10 mouse cellular contexts compared by ENCODE assay signal in the genomic region with DNA sequence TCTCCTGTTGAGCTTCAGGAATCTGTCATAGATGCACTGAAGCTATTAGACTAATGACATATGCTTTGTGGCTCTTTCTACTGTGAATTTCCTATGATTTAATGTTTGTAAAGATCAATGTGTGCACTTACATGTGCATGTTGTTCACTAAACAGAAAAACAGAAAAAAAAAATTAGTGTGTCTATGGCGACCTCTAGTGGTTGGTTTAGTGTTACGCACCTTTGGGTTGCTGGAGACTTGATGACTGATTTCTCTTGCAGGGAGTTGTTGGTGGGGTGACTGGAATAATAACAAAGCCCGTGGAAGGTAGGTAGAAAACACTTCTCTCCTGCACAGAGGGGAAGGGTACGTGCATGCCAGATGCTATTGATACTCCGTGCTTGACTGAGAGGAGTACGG.
A peak's percentile ranks its signal among the peaks of the same experiment; 100 is the strongest.
DNase-seq lines count a peak whose midpoint lies in the region; ATAC-seq lines count a peak whose summit lies in the region.
"Had no signal": no experiment of that assay in that cellular context is flagged by ENCODE, and none has a peak within 500 bp of the region (broad histone marks: within the 10 kb centered on the region; RNA-seq: fewer than 3 reads in every experiment).

No protein-coding gene starts in this region.

- peaks cover 1% of the 10 kb centered on the region for H3K36me3 ChIP-seq in splenic B cell, adult 2 months (ENCODE audit: control insufficient read depth, insufficient read depth, low read length, poor library complexity, severe bottlenecking)
- peaks cover 35% of the 10 kb centered on the region for H3K36me3 ChIP-seq in hindbrain, embryonic 13.5 days

- H3K9me3 ChIP-seq in hindbrain, embryonic 13.5 days: no peaks in the 10 kb centered on the region
- H3K9me3 ChIP-seq: embryonic facial prominence, embryonic 13.5 days; liver, embryonic 15.5 days had no signal

- no peak overlapping the region for H3K27ac ChIP-seq in hindbrain, embryonic 13.5 days
- H3K27ac ChIP-seq: embryonic facial prominence, embryonic 13.5 days; liver, embryonic 15.5 days had no signal

- no peak overlapping the region for H3K4me3 ChIP-seq in hindbrain, embryonic 13.5 days
- H3K4me3 ChIP-seq: embryonic facial prominence, embryonic 13.5 days; liver, embryonic 15.5 days had no signal

- DNase-seq in heart, adult 8-10 months (ENCODE audit: low spot score): peak; percentile 4
- DNase-seq in heart, postnatal 4 days: no peak
- DNase-seq in thymus, postnatal 0 days (ENCODE audit: low spot score): peak; percentile 49
- no peak for DNase-seq in thymus, postnatal 25 days
- peak; percentile 51 for DNase-seq in embryo, embryonic 11.5 days (ENCODE audit: low read depth, low spot score)
- peak; percentile 60 for DNase-seq in splenic B cell, adult 2 months (ENCODE audit: low read depth, low spot score)
- DNase-seq in right cerebral cortex, adult 18-20 months: no peak

- H3K4me2 ChIP-seq in hindbrain, embryonic 13.5 days: no peak overlapping the region
- H3K4me2 ChIP-seq: embryonic facial prominence, embryonic 13.5 days; liver, embryonic 15.5 days had no signal

- H3K4me1 ChIP-seq in hindbrain, embryonic 13.5 days (replicated peaks): no peaks in the 10 kb centered on the region
- H3K4me1 ChIP-seq: embryonic facial prominence, embryonic 13.5 days; liver, embryonic 15.5 days had no signal

- 38% methylated on average over 6 of the region's 6 CpGs for WGBS in hindbrain, embryonic 13.5 days

- no peak overlapping the region for H3K9ac ChIP-seq in hindbrain, embryonic 13.5 days
- H3K9ac ChIP-seq: embryonic facial prominence, embryonic 13.5 days; liver, embryonic 15.5 days had no signal

- H3K27me3 ChIP-seq in splenic B cell, adult 2 months (ENCODE audit: control insufficient read depth, insufficient read depth, low read length, poor library complexity, severe bottlenecking): no peaks in the 10 kb centered on the region
- H3K27me3 ChIP-seq in hindbrain, embryonic 13.5 days: no peaks in the 10 kb centered on the region
- H3K27me3 ChIP-seq: embryonic facial prominence, embryonic 13.5 days; liver, embryonic 15.5 days had no signal

- ATAC-seq in hindbrain, embryonic 13.5 days (ENCODE audit: low FRiP score): no peak

Comparison
In these comparisons a context has a peak if more than half of its experiments do, and no peak if none do; other contexts are left out.
1. DNase-seq: peak in heart, adult 8-10 months (single experiment), thymus, postnatal 0 days (single experiment), embryo, embryonic 11.5 days (single experiment) and splenic B cell, adult 2 months (single experiment); none in heart, postnatal 4 days (single experiment), thymus, postnatal 25 days (single experiment) and right cerebral cortex, adult 18-20 months (single experiment).